Mouse (Mus musculus): ENCODE results near the gene B4gat1. TPM values are rescaled to one million over a fixed set of nuclear protein-coding genes. Genes with fewer than 3 reads are reported as not detected.
A peak's percentile ranks its signal among the peaks of the same experiment; 100 is the strongest.

The B4gat1 gene
- polyA plus RNA-seq, 1 experiment from 2014 or later = 42.8 TPM

GRCm38 (mm10) chr19:5013138-5013537, 25.5 kb upstream of the B4gat1 start:
- Histone ChIP-seq H3K36me3 (no peaks in the 10 kb centered on the region), H3K27ac (no peak overlapping the region)

GRCm38 (mm10) chr19:5014961-5015398, 23.6 kb upstream of the B4gat1 start:
- Histone ChIP-seq H3K27ac (no peak overlapping the region), H3K36me3 (no peaks in the 10 kb centered on the region), H3K4me1 (peaks cover 22% of the 10 kb centered on the region), H3K9me3 (no peaks in the 10 kb centered on the region), H3K4me3 (no peak overlapping the region), H3K27me3 (ENCODE audit: insufficient read depth, poor library complexity, severe bottlenecking) (no peaks in the 10 kb centered on the region)
- no peak for DNase-seq (ENCODE audit: low spot score)
- WGBS = 19% methylated on average over 8 of the region's 8 CpGs

More at GRCm38 (mm10) chr19:5013138-5013537, 25.5 kb upstream of the B4gat1 start:
- DNase-seq (ENCODE audit: low spot score) = no peak
- Histone ChIP-seq H3K27me3 (ENCODE audit: insufficient read depth, poor library complexity, severe bottlenecking) (no peaks in the 10 kb centered on the region), H3K9me3 (no peaks in the 10 kb centered on the region), H3K4me3 (no peak overlapping the region), H3K4me1 (peaks cover 21% of the 10 kb centered on the region)
- WGBS = 55% methylated on average over 8 of the region's 8 CpGs

DNA sequence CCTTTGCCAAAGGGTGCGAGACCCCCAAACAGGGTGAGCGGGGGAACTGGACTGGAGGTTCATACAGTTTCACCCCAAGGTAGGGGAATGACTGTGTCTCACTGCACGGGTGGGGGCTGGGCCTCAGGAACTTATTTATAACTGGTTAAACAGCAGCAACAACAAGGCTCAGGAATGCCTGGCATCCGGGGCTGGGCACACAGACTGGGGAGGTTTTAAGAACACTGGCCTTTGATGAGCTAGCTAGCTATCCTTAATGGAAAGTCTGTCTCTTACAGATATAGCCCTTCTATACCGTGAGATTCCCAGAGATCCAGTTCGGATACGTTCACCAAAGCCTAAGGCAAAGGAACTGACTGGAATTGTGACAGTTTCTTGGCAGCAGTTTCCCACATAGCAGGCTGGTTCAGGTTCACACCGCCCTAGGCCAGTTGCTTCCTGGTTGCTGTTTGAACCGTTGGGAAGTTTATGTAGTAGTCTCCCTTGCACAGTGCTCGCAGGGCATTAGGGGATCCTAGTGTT, 22.3 kb upstream of the B4gat1 start:
- H3K9me3 ChIP-seq = no peaks in the 10 kb centered on the region
- WGBS = 23% methylated on average over 10 of the region's 10 CpGs
- no peaks in the 10 kb centered on the region for H3K27me3 ChIP-seq (ENCODE audit: insufficient read depth, poor library complexity, severe bottlenecking)
- no peaks in the 10 kb centered on the region for H3K36me3 ChIP-seq
- peak; percentile 85 for DNase-seq (ENCODE audit: low spot score)
- peak overlapping the region; percentile 25; the same call in 1 of the 2 replicates for H3K4me3 ChIP-seq
- peaks cover 22% of the 10 kb centered on the region for H3K4me1 ChIP-seq
- H3K27ac ChIP-seq = peak overlapping the region; percentile 85

- Histone ChIP-seq H3K27me3 (ENCODE audit: insufficient read depth, poor library complexity, severe bottlenecking) (no peaks in the 10 kb centered on the region), H3K9me3 (no peaks in the 10 kb centered on the region), H3K4me1 (peaks cover 22% of the 10 kb centered on the region), H3K27ac (peak overlapping the region; percentile 85), H3K36me3 (no peaks in the 10 kb centered on the region), H3K4me3 (peak overlapping the region; percentile 25; the same call in 1 of the 2 replicates)
- WGBS = 16% methylated on average over 12 of the region's 12 CpGs
- peak; percentile 86 for DNase-seq (ENCODE audit: low spot score)
Observed at GRCm38 (mm10) chr19:5016782-5017181, 21.8 kb upstream of the B4gat1 start.

DNA sequence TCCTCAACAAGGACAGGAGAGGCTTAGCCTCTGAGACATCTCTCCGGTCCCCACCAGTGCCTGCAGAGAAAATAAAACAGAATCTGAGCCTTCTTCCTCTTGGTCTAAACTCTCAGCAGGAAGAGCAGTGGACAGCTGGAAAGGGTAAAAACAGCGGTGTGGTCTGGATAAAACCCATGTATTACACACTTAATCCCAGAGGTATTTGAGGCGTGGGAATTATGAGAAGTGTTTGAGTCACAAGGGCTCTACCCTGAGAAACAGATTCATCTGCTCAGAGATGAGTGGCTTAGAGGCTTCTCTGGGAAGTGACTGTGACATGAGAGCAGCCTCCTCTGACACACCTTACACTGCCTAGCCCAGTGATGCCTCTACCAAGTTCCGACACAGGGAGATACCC, 21.0 kb upstream of the B4gat1 start:
- Histone ChIP-seq H3K9me3 (no peaks in the 10 kb centered on the region), H3K27me3 (ENCODE audit: insufficient read depth, poor library complexity, severe bottlenecking) (no peaks in the 10 kb centered on the region), H3K4me3 (no peak overlapping the region), H3K27ac (no peak overlapping the region), H3K4me1 (peaks cover 22% of the 10 kb centered on the region), H3K36me3 (no peaks in the 10 kb centered on the region)
- 84% methylated on average over 4 of the region's 4 CpGs for WGBS
- DNase-seq (ENCODE audit: low spot score) = no peak

DNA sequence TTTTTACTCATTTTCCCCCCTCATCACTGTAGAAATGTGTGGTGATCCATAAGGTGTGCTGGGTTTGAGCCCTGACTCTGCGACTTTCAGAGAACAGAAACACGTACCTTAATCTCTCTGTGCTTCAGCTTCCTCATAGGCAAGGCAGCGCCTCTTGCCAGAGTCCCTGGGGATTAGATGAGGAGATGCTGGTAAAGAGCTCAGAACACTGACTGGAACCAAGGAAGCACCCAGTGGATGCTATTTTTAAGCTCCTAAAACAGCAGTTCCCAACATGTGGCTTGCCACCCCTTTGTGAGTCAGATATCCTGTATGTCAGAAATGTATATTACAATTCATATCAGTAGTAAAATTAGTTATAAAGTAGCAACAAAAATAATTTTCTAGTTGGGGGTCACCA, 20.4 kb upstream of the B4gat1 start:
- WGBS = 83% methylated on average over 3 of the region's 3 CpGs
- H3K4me1 ChIP-seq = peaks cover 22% of the 10 kb centered on the region
- no peaks in the 10 kb centered on the region for H3K9me3 ChIP-seq
- no peak for DNase-seq (ENCODE audit: low spot score)
- H3K27me3 ChIP-seq (ENCODE audit: insufficient read depth, poor library complexity, severe bottlenecking) = no peaks in the 10 kb centered on the region
- no peak overlapping the region for H3K27ac ChIP-seq
- no peak overlapping the region for H3K4me3 ChIP-seq
- H3K36me3 ChIP-seq = no peaks in the 10 kb centered on the region

GRCm38 (mm10) chr19:5021416-5021815, 17.2 kb upstream of the B4gat1 start:
- 81% methylated on average over 2 of the region's 2 CpGs for WGBS
- peaks cover 11% of the 10 kb centered on the region for H3K36me3 ChIP-seq
- no peak for DNase-seq (ENCODE audit: low spot score)

GRCm38 (mm10) chr19:5023621-5024479, 14.8 kb upstream of the B4gat1 start, which contains the start of gene Slc29a2:
Slc29a2 (plus strand) TSS chr19:5023860.
- peak; percentile 97 for DNase-seq (ENCODE audit: low spot score)
- under 1% methylated on average over 62 of the region's 62 CpGs for WGBS
- Histone ChIP-seq H3K4me1 (peaks cover 12% of the 10 kb centered on the region), H3K4me3 (peak within 1 kb of the TSS; percentile 78), H3K9me3 (no peaks in the 10 kb centered on the region), H3K36me3 (peaks cover 35% of the 10 kb centered on the region), H3K27ac (peak within 1 kb of the TSS; percentile 94), H3K27me3 (ENCODE audit: insufficient read depth, poor library complexity, severe bottlenecking) (no peaks in the 10 kb centered on the region)

More at GRCm38 (mm10) chr19:5021416-5021815, 17.2 kb upstream of the B4gat1 start:
- H3K27ac ChIP-seq = no peak overlapping the region
- no peaks in the 10 kb centered on the region for H3K27me3 ChIP-seq (ENCODE audit: insufficient read depth, poor library complexity, severe bottlenecking)
- H3K4me3 ChIP-seq = no peak overlapping the region
- peaks cover 20% of the 10 kb centered on the region for H3K4me1 ChIP-seq
- H3K9me3 ChIP-seq = no peaks in the 10 kb centered on the region

DNA sequence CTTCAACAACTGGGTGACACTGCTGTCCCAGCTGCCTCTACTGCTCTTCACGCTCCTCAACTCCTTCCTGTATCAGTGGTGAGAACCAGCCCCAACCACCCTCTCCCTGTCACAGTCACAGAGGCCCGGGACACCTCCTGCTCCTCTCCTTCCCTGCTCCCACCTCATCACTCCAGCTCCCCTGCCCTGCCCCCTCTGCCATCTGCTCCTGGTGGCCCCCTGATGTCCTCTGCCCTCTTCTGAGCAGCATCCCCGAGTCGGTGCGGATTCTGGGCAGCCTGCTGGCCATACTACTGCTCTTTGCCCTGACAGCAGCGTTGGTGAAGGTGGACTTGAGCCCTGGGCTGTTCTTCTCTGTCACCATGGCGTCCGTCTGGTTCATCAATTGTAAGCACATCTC, 12.5 kb upstream of the B4gat1 start:
- no peak for DNase-seq (ENCODE audit: low spot score)
- WGBS = 82% methylated on average over 8 of the region's 8 CpGs
- peaks cover 58% of the 10 kb centered on the region for H3K36me3 ChIP-seq

DNA sequence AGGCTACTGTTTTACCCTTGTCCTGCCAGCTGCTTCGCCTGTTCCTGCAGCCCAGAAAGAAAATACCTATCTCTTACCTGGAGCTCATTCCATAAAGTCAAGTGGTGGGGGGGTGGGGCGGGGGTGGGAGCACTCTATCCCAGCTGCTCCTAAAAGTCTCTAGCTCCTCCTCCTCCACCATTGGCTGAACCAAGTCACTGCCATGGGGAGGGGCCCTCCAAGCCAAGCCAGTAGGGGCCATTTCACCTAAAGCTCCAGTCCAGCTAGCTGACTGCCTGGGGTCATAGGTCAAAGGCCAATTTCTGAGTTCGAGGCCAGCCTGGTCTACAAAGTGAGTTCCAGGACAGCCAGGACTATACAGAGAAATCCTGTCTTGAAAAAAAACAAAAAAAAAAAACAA, 5.9 kb upstream of the B4gat1 start:
- H3K36me3 ChIP-seq = peaks cover 46% of the 10 kb centered on the region
- H3K27me3 ChIP-seq (ENCODE audit: insufficient read depth, poor library complexity, severe bottlenecking) = no peaks in the 10 kb centered on the region
- no peaks in the 10 kb centered on the region for H3K9me3 ChIP-seq
- DNase-seq (ENCODE audit: low spot score) = no peak
- WGBS = 73% methylated on average over 3 of the region's 3 CpGs
- H3K4me3 ChIP-seq = no peak overlapping the region
- peaks cover 3% of the 10 kb centered on the region; the same call in 1 of the 2 replicates for H3K4me1 ChIP-seq
- H3K27ac ChIP-seq = no peak overlapping the region

More for the DNA sequence above, 12.5 kb upstream of the B4gat1 start:
- H3K27me3 ChIP-seq (ENCODE audit: insufficient read depth, poor library complexity, severe bottlenecking) = no peaks in the 10 kb centered on the region
- peaks cover 12% of the 10 kb centered on the region for H3K4me1 ChIP-seq
- no peaks in the 10 kb centered on the region for H3K9me3 ChIP-seq
- no peak overlapping the region for H3K4me3 ChIP-seq
- H3K27ac ChIP-seq = no peak overlapping the region

DNA sequence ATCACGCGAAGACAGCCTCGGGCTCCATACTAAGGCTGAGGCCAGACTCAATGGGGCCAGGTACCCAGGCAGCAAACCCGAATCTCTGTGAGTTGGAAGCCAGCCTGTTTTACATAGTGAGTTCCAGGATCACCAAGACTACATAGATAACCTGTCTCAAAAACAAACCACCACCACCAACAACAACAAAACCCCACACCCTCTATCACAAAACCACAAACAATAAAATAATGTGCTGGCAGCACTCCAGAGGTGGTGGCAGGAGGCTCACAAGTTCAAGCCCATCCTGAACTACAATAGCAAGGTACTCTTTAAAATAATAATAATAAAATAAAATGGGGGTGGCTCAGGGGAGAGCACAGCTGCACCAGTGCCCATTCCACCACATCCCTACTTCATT, 2.0 kb upstream of the B4gat1 start:
- H3K27ac ChIP-seq = no peak overlapping the region
- peaks cover 7% of the 10 kb centered on the region for H3K36me3 ChIP-seq
- H3K4me1 ChIP-seq = peaks cover 26% of the 10 kb centered on the region
- H3K27me3 ChIP-seq (ENCODE audit: insufficient read depth, poor library complexity, severe bottlenecking) = no peaks in the 10 kb centered on the region
- WGBS = 72% methylated on average over 4 of the region's 4 CpGs
- no peak for DNase-seq (ENCODE audit: low spot score)
- H3K9me3 ChIP-seq = no peaks in the 10 kb centered on the region
- H3K4me3 ChIP-seq = no peak overlapping the region

- no peaks in the 10 kb centered on the region for H3K9me3 ChIP-seq
- H3K4me1 ChIP-seq = peaks cover 33% of the 10 kb centered on the region
- no peaks in the 10 kb centered on the region for H3K27me3 ChIP-seq (ENCODE audit: insufficient read depth, poor library complexity, severe bottlenecking)
- peak overlapping the region; percentile 85 for H3K4me3 ChIP-seq
- no peaks in the 10 kb centered on the region; the same call in 1 of the 2 replicates for H3K36me3 ChIP-seq
- H3K27ac ChIP-seq = peak overlapping the region; percentile 87
- peak; percentile 89 for DNase-seq (ENCODE audit: low spot score)
- 3% methylated on average over 32 of the region's 32 CpGs for WGBS
Observed at GRCm38 (mm10) chr19:5037678-5038571, 701 bp upstream of the B4gat1 start.
